22 mouse cellular contexts compared by ENCODE assay signal in genomic region chr4:50055519-50055918, GRCm38 (mm10).
DNase-seq lines count a peak whose midpoint lies in the region; ATAC-seq and TF ChIP-seq lines count a peak whose summit lies in the region.
"Had no signal": no experiment of that assay in that cellular context is flagged by ENCODE, and none has a peak within 500 bp of the region (broad histone marks: within the 10 kb centered on the region; RNA-seq: fewer than 3 reads in every experiment).

No protein-coding gene starts in this region.

- no peak for TF ChIP-seq CTCF in kidney, postnatal 0 days (IDR thresholded peaks at IDR 0.05; ENCODE audit: low read depth)
- TF ChIP-seq CTCF in brain, embryonic 14.5 days (IDR thresholded peaks at IDR 0.05; ENCODE audit: borderline replicate concordance, extremely low read depth, insufficient read depth, insufficient read length) = no peak

- H3K27ac ChIP-seq in kidney, postnatal 0 days = no peak overlapping the region
- H3K27ac ChIP-seq in kidney, embryonic 16.5 days (ENCODE audit: low read length) = no peak overlapping the region
- H3K27ac ChIP-seq: embryonic facial prominence, embryonic 10.5 days; embryonic facial prominence, embryonic 12.5 days; forebrain, embryonic 13.5 days; forebrain, embryonic 15.5 days had no signal

- TF ChIP-seq POLR2A in brain, embryonic 14.5 days (IDR thresholded peaks at IDR 0.05; ENCODE audit: borderline replicate concordance, extremely low read depth, insufficient read depth, insufficient read length, poor library complexity, severe bottlenecking) = no peak

- no peak for ATAC-seq in kidney, postnatal 0 days (replicated peaks; ENCODE audit: low FRiP score, low read depth)
- ATAC-seq in kidney, embryonic 16.5 days (ENCODE audit: low FRiP score, low TSS enrichment) = no peak
- no peak for ATAC-seq in inflammation-experienced regulatory T-cells, adult 6 months
- ATAC-seq: forebrain, embryonic 13.5 days; forebrain, embryonic 15.5 days; forebrain, postnatal 0 days had no signal

- no peaks in the 10 kb centered on the region for H3K36me3 ChIP-seq in kidney, postnatal 0 days (ENCODE audit: insufficient read depth, low read length)
- no peaks in the 10 kb centered on the region for H3K36me3 ChIP-seq in kidney, embryonic 16.5 days (ENCODE audit: insufficient read depth, low read length)
- H3K36me3 ChIP-seq: embryonic facial prominence, embryonic 10.5 days; embryonic facial prominence, embryonic 12.5 days; forebrain, embryonic 15.5 days had no signal

- H3K9ac ChIP-seq in kidney, postnatal 0 days (ENCODE audit: low read depth, low read length) = no peak overlapping the region
- H3K9ac ChIP-seq in kidney, embryonic 16.5 days (replicated peaks; ENCODE audit: low read length) = no peak overlapping the region
- H3K9ac ChIP-seq: embryonic facial prominence, embryonic 12.5 days; forebrain, embryonic 13.5 days; forebrain, embryonic 15.5 days; forebrain, postnatal 0 days had no signal

- no peak overlapping the region for H3K4me3 ChIP-seq in kidney, postnatal 0 days (replicated peaks; ENCODE audit: low read depth, low read length)
- H3K4me3 ChIP-seq in kidney, embryonic 16.5 days (ENCODE audit: low read length) = no peak overlapping the region
- H3K4me3 ChIP-seq: embryonic facial prominence, embryonic 10.5 days; embryonic facial prominence, embryonic 12.5 days; forebrain, embryonic 13.5 days; forebrain, embryonic 15.5 days had no signal

- DNase-seq in kidney, postnatal 0 days (ENCODE audit: low spot score) = peak; percentile 33
- peak; percentile 2 for DNase-seq in retina, postnatal 1 day
- DNase-seq in retina, embryonic 14.5 days (ENCODE audit: low spot score) = no peak
- DNase-seq in brain, adult 2 months (ENCODE audit: low read depth, low spot score) = peak; percentile 53
- DNase-seq in brain, embryonic 14.5 days (ENCODE audit: low read depth) = peak; percentile 9
- DNase-seq in embryo, embryonic 10.5 days (ENCODE audit: low spot score) = no peak
- DNase-seq: adrenal gland, adult 2 months; adrenal gland, postnatal 10 days; adrenal gland, postnatal 25 days; cerebellum, adult 11 months; cerebellum, adult 18-20 months; cerebellum, adult 8-10 months; cerebellum, adult 9-11 months; cerebellum, postnatal 14 days; cerebellum, postnatal 36 days; forebrain, postnatal 0 days had no signal

- H3K9me3 ChIP-seq in kidney, postnatal 0 days (replicated peaks; ENCODE audit: low read length) = no peaks in the 10 kb centered on the region
- H3K9me3 ChIP-seq in kidney, embryonic 16.5 days (ENCODE audit: low read length) = no peaks in the 10 kb centered on the region
- H3K9me3 ChIP-seq: embryonic facial prominence, embryonic 10.5 days; embryonic facial prominence, embryonic 12.5 days; forebrain, embryonic 13.5 days; forebrain, embryonic 15.5 days had no signal

- H3K4me1 ChIP-seq in kidney, postnatal 0 days (replicated peaks; ENCODE audit: insufficient read depth, low read length) = no peaks in the 10 kb centered on the region
- no peaks in the 10 kb centered on the region for H3K4me1 ChIP-seq in kidney, embryonic 16.5 days (ENCODE audit: insufficient read depth, low read length)
- H3K4me1 ChIP-seq: embryonic facial prominence, embryonic 10.5 days; embryonic facial prominence, embryonic 12.5 days; forebrain, embryonic 13.5 days; forebrain, embryonic 15.5 days had no signal

- no peaks in the 10 kb centered on the region for H3K27me3 ChIP-seq in kidney, postnatal 0 days (ENCODE audit: insufficient read depth, low read length)
- no peaks in the 10 kb centered on the region for H3K27me3 ChIP-seq in kidney, embryonic 16.5 days (ENCODE audit: insufficient read depth, low read length)
- H3K27me3 ChIP-seq: embryonic facial prominence, embryonic 12.5 days; forebrain, embryonic 13.5 days; forebrain, embryonic 15.5 days had no signal

- 50% methylated on average over 2 of the region's 2 CpGs for WGBS in kidney, postnatal 0 days
- WGBS in kidney, embryonic 16.5 days = 34% methylated on average over 2 of the region's 2 CpGs

- H3K4me2 ChIP-seq in kidney, postnatal 0 days (ENCODE audit: low read length) = no peak overlapping the region
- H3K4me2 ChIP-seq in kidney, embryonic 16.5 days (replicated peaks; ENCODE audit: low read depth, low read length) = no peak overlapping the region
- H3K4me2 ChIP-seq: embryonic facial prominence, embryonic 12.5 days; forebrain, embryonic 13.5 days; forebrain, embryonic 15.5 days had no signal

Comparison
In these comparisons a context has a peak if more than half of its experiments do, and no peak if none do; other contexts are left out.
1. DNase-seq: peak in kidney, postnatal 0 days (single experiment), retina, postnatal 1 day (single experiment), brain, adult 2 months (single experiment) and brain, embryonic 14.5 days (single experiment); none in retina, embryonic 14.5 days (single experiment) and embryo, embryonic 10.5 days (single experiment).